Mouse (Mus musculus): ENCODE measurements around the gene Prx. TPM values are rescaled to one million over a fixed set of nuclear protein-coding genes. Genes with fewer than 3 reads are reported as not detected.

Prx gene
- total RNA-seq, 2 experiments from 2014 or later: 0.57 to 0.66 TPM

DNA sequence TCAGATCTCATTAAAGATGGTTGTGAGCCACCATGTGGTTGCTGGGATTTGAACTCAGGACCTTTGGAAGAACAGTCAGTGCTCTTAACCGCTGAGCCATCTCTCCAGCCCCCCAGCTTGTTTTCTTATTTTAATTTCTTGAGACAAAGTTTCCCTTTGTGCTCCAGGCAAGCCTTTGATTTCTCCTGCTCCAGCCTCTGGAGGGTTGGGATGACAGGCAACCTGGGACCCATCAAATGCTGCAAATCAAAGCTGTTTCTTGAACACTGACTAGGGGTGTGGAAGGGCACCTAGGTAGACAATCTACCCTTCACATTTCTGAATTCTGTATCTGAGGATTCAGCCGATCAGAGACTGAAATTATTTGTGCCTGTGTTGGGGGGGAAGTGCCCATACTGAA lies 11.7 kb downstream of the Prx start:
- intact Hi-C loops (cut with DNase I): no loop called here
- DNase-seq (ENCODE audit: low spot score in 2 of 2): no peak

GRCm38 (mm10) chr7:27514961-27515360 lies 15.8 kb downstream of the Prx start:
- intact Hi-C loops (cut with DNase I): no loop called here
- DNase-seq (ENCODE audit: low spot score in 2 of 2): no peak

GRCm38 (mm10) chr7:27518314-27518713 lies 19.2 kb downstream of the Prx start:
- intact Hi-C loops (cut with DNase I): no loop called here

DNA sequence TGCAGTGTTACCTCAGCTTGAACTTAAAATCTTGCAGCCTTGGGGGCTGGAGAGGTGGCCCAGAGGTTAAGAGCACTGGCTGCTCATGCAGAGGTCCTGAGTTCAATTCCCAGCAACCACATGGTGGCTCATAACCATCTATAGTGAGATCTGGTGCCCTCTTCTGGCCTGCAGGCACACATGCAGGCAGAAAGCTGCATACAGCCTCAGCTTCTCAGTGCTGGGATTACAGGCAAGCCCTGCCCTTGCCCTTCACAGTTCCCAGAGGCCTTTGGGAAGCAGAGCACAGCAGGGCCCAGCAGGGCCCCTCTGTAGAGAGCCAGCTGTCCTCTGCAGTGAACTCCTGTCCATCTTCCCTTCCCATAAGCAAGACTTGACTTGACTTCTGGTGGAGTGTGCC lies 21.0 kb downstream of the Prx start:
- intact Hi-C loops (cut with DNase I): no loop called here

More at GRCm38 (mm10) chr7:27518314-27518713, 19.2 kb downstream of the Prx start:
- DNase-seq (ENCODE audit: low spot score in 2 of 2): no peak

GRCm38 (mm10) chr7:27520599-27520998 lies 21.5 kb downstream of the Prx start:
- intact Hi-C loops (cut with DNase I): no loop called here
- no peak for DNase-seq (ENCODE audit: low spot score in 2 of 2)

More for the DNA sequence above, 21.0 kb downstream of the Prx start:
- no peak for DNase-seq (ENCODE audit: low spot score in 2 of 2)

- DNase-seq (ENCODE audit: low spot score in 2 of 2): no peak
- intact Hi-C loops (cut with DNase I): no loop called here
Observed at GRCm38 (mm10) chr7:27522967-27523366, 23.8 kb downstream of the Prx start, which contains the start of gene Hipk4. Gene Hipk4, plus strand, starts transcription at chr7:27523267.

DNA sequence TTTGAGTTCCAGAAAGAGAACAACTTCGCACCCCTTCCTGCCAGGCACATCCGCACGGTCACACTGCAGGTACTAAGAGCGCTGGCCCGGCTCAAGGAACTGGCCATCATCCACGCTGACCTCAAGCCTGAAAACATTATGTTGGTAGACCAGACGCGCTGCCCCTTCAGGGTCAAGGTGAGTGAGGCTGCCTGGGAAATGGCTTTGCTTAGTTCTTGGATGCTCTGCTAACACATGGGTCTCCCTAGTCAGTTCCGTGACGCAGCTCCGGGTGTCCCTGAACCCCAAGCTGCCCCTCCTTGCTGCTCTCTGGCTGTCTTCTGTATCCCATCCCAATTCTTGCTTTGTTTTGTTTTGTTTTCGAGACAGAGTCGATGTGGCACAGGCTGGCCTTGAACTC lies 24.7 kb downstream of the Prx start:
- intact Hi-C loops (cut with DNase I): no loop called here
- no peak for DNase-seq (ENCODE audit: low spot score in 2 of 2)

DNA sequence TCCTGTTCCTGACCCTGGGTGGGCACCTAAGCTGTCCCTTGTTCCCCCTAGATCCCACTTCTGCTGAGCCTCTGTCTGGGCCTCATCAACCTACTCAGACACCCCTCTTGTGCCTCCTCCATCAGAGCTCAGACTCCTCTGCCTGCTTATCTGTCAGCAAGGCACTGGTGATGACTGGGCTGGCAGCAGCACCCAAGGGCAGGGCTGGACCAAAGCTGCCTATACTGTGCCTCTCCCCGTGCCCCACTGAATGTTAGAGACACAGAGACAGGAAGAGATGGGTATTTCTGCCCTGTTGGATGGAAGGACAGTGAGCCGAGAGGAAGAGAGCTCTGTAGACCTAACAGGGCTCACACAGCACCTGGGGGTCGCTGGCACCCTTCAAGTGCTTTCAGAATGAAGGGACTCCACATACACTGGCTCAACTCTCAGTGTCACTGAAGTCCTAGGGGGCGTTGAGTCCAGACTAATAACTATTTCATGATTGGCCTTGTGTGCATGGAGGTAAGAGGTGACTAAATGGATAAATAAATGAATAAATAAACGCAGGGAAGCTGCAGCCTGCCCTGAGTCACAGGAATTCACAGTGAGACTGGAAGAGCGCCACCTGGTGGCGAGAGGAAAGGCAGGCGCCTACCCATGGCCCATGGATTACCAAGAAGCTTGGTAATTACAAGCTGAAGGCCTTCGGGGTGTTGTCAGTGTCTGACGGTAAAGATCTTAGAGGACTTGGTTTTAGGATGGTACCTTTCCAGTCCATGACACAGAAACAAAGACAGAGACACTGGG lies 27.1 kb downstream of the Prx start:
- peak; percentile 87 to 89 for DNase-seq (ENCODE audit: low spot score in 2 of 2)
- intact Hi-C loops (cut with DNase I): no loop called here

- intact Hi-C loops (cut with DNase I): no loop called here
- DNase-seq (ENCODE audit: low spot score in 2 of 2): no peak
Observed at GRCm38 (mm10) chr7:27529070-27529469, 29.9 kb downstream of the Prx start.

- DNase-seq (ENCODE audit: low spot score in 2 of 2): no peak
- intact Hi-C loops (cut with DNase I): no loop called here
Observed at GRCm38 (mm10) chr7:27530937-27531336, 31.8 kb downstream of the Prx start.

DNA sequence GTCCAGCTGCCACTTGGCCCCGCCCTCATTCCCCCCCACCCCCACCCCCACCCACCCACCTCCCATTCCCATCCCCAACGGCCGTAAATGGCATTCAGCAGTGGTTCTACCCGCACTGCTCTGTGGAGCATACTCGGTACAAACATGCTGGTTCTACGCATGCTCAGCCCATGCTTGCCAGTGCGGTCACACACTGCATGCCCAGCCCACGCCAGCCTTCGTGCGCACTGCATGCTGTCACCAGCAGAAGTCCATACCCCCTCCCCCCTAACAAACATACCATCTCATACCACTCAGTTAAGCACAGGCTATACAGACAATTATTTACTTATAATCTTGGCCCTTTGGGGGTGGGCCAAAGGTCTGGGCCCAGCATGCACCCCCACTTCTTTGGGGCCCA lies 32.6 kb downstream of the Prx start:
- intact Hi-C loops (cut with DNase I): no loop called here
- peak in 1 of 2 experiments; percentile 73 for DNase-seq (ENCODE audit: low spot score in 2 of 2)

DNA sequence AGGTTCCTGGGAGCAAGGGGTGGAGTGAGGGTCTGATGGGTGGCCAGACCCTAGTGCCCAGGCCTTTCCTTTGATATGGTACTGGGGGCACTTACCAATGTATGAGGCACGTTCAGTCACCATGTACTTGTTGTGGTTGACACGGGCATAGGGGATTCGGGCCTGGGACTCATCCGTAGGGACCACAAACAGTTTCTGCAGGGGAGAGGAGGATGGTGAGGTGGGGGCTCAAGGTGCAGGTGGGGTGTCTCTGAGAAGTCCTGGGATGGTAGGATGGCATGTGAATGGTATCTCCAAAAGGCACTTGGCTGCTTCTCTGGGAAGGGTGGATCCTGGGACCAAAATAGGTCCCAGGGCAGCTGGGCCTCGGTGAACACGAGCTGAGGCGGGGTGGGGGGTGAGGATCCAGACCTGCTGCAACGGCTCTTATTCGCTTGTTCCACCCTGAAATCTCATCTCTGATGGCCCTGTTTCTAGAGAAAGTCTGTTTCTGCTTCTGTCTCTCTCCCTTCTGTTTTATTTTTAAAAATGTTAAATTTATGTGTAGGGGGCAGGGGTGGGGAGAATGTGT lies 33.4 kb downstream of the Prx start:
- DNase-seq (ENCODE audit: low spot score in 2 of 2): no peak
- intact Hi-C loops (cut with DNase I): no loop called here

- no peak for DNase-seq (ENCODE audit: low spot score in 2 of 2)
Observed at GRCm38 (mm10) chr7:27535386-27535785, 36.3 kb downstream of the Prx start.

GRCm38 (mm10) chr7:27536618-27537017 lies 37.5 kb downstream of the Prx start:
- DNase-seq (ENCODE audit: low spot score in 2 of 2): no peak
- intact Hi-C loops (cut with DNase I): no loop called here

More at GRCm38 (mm10) chr7:27535386-27535785, 36.3 kb downstream of the Prx start:
- intact Hi-C loops (cut with DNase I): no loop called here

DNA sequence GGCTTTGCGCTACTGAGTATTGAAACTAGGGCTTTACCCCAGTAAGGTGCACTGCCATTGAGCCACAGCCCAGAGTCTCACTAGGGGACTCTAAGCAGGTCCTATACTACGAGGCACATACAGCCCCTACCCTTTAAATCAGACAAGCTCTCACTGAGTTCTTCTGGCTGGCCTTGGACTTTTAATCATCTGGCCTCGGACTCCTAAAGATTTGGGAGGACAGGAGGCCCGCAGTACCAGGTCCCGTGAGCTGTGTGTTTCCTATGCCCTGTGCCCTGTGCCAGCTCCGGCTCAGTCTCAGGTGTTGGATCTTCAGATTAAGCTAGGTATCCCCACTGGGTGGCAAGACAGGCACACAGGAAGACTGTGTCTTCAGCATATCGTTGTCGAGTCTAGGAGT lies 38.9 kb downstream of the Prx start:
- intact Hi-C loops (cut with DNase I): no loop called here
- no peak for DNase-seq (ENCODE audit: low spot score in 2 of 2)

GRCm38 (mm10) chr7:27538797-27539196 lies 39.7 kb downstream of the Prx start:
- no peak for DNase-seq (ENCODE audit: low spot score in 2 of 2)
- intact Hi-C loops (cut with DNase I): no loop called here

DNA sequence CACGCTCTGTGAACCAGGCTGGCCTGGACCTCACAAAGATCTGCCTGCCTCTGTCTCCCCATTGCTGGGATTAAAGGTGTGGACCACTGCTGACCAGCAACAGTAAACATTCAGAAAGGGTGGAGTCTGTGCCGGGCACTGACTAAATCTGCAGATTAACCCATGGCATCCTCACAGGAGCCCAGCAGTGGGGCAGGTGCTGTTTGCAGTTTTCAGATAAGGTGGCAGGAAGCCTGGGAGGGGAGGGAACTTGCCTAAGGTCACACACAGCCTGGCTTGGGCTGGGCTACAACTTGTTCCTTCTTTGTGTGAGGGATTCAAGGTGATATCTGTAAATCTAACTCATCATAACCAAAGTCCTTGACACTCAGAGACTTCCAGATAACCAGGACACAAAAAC lies 41.4 kb downstream of the Prx start:
- intact Hi-C loops (cut with DNase I): no loop called here
- DNase-seq (ENCODE audit: low spot score in 2 of 2): no peak

GRCm38 (mm10) chr7:27540935-27541334 lies 41.8 kb downstream of the Prx start:
- DNase-seq (ENCODE audit: low spot score in 2 of 2): no peak
- intact Hi-C loops (cut with DNase I): no loop called here

GRCm38 (mm10) chr7:27541431-27541830 lies 42.3 kb downstream of the Prx start:
- DNase-seq (ENCODE audit: low spot score in 2 of 2): peak; percentile 90 to 97
- intact Hi-C loops (cut with DNase I): no loop called here

- intact Hi-C loops (cut with DNase I): no loop called here
- no peak for DNase-seq (ENCODE audit: low spot score in 2 of 2)
Observed at GRCm38 (mm10) chr7:27541922-27542321, 42.8 kb downstream of the Prx start.

- DNase-seq (ENCODE audit: low spot score in 2 of 2): peak; percentile 93 to 94
- intact Hi-C loops (cut with DNase I): no loop called here
Observed at GRCm38 (mm10) chr7:27542392-27543033, 43.4 kb downstream of the Prx start.

Measured in left cerebral cortex, postnatal 14 days (tissue).